Mouse (Mus musculus): ENCODE results near the gene Prmt2.

Prmt2 gene

GRCm38 (mm10) chr10:76237341-76238225, at the start of gene Prmt2:
Gene Prmt2 (minus strand): TSS chr10:76237865.
- peak; percentile 88 for DNase-seq (ENCODE audit: low spot score)

- DNase-seq (ENCODE audit: low spot score): no peak
These were observed 41.0 kb upstream of the Prmt2 start for GRCm38 (mm10) chr10:76278541-76279097.

- no peak for DNase-seq (ENCODE audit: low spot score)
These were observed 37.6 kb upstream of the Prmt2 start for GRCm38 (mm10) chr10:76275256-76275655.

GRCm38 (mm10) chr10:76271238-76271637, 33.6 kb upstream of the Prmt2 start:
- DNase-seq (ENCODE audit: low spot score): peak; percentile 21

- no peak for DNase-seq (ENCODE audit: low spot score)
These were observed 24.8 kb upstream of the Prmt2 start for GRCm38 (mm10) chr10:76262431-76262830.

- DNase-seq (ENCODE audit: low spot score): no peak
These were observed 23.8 kb upstream of the Prmt2 start for GRCm38 (mm10) chr10:76261447-76261846.

GRCm38 (mm10) chr10:76260358-76261059, 22.8 kb upstream of the Prmt2 start:
- DNase-seq (ENCODE audit: low spot score): no peak

- no peak for DNase-seq (ENCODE audit: low spot score)
These were observed 22.0 kb upstream of the Prmt2 start for GRCm38 (mm10) chr10:76259566-76260232.

GRCm38 (mm10) chr10:76257719-76258390, 20.2 kb upstream of the Prmt2 start:
- no peak for DNase-seq (ENCODE audit: low spot score)

- no peak for DNase-seq (ENCODE audit: low spot score)
These were observed 19.6 kb upstream of the Prmt2 start for GRCm38 (mm10) chr10:76257231-76257630.

GRCm38 (mm10) chr10:76255617-76256016, 18.0 kb upstream of the Prmt2 start:
- no peak for DNase-seq (ENCODE audit: low spot score)

GRCm38 (mm10) chr10:76253536-76253935, 15.9 kb upstream of the Prmt2 start, which contains the start of gene S100b:
Gene S100b (plus strand): TSS chr10:76253853.
- DNase-seq (ENCODE audit: low spot score): no peak

GRCm38 (mm10) chr10:76253079-76253478, 15.4 kb upstream of the Prmt2 start:
- no peak for DNase-seq (ENCODE audit: low spot score)

GRCm38 (mm10) chr10:76250870-76251269, 13.2 kb upstream of the Prmt2 start:
- no peak for DNase-seq (ENCODE audit: low spot score)

- DNase-seq (ENCODE audit: low spot score): no peak
These were observed 10.9 kb upstream of the Prmt2 start for GRCm38 (mm10) chr10:76248647-76248968.

- DNase-seq (ENCODE audit: low spot score): no peak
These were observed 10.4 kb upstream of the Prmt2 start for GRCm38 (mm10) chr10:76247960-76248646.

- no peak for DNase-seq (ENCODE audit: low spot score)
These were observed 8.9 kb upstream of the Prmt2 start for GRCm38 (mm10) chr10:76246601-76247000.

GRCm38 (mm10) chr10:76245106-76245505, 7.4 kb upstream of the Prmt2 start:
- DNase-seq (ENCODE audit: low spot score): no peak

GRCm38 (mm10) chr10:76239401-76239800, 1.7 kb upstream of the Prmt2 start:
- no peak for DNase-seq (ENCODE audit: low spot score)

GRCm38 (mm10) chr10:76229627-76230026, 8.0 kb downstream of the Prmt2 start:
- DNase-seq (ENCODE audit: low spot score): no peak

- DNase-seq (ENCODE audit: low spot score): no peak
These were observed 11.7 kb downstream of the Prmt2 start for GRCm38 (mm10) chr10:76225944-76226343.

Data from ovary, postnatal 14 days (tissue).